Mouse (Mus musculus): ENCODE measurements around the gene Pax9. TPM values are rescaled to one million over a fixed set of nuclear protein-coding genes. Genes with fewer than 3 reads are reported as not detected.
A peak's percentile ranks its signal among the peaks of the same experiment; 100 is the strongest.

Pax9 gene
- polyA plus RNA-seq, 1 experiment from 2014 or later: 0.24 TPM

- Histone ChIP-seq H3K27me3 (ENCODE audit: control insufficient read depth, insufficient read depth, low read depth, low read length) (peaks cover 83% of the 10 kb centered on the region), H3K9ac (ENCODE audit: low read depth, low read length) (no peak overlapping the region), H3K36me3 (ENCODE audit: control insufficient read depth, insufficient read depth) (no peaks in the 10 kb centered on the region), H3K27ac (ENCODE audit: low read length) (no peak overlapping the region), H3K4me3 (ENCODE audit: low read depth, low read length) (no peak overlapping the region), H3K4me2 (ENCODE audit: low read depth, low read length) (no peak overlapping the region), H3K4me1 (ENCODE audit: control insufficient read depth, low read depth, low read length) (no peaks in the 10 kb centered on the region), H3K9me3 (replicated peaks; ENCODE audit: control insufficient read depth, low read length) (no peaks in the 10 kb centered on the region)
- 5% methylated on average over 8 of the region's 8 CpGs for WGBS (ENCODE audit: insufficient replicate concordance)
- no peak for ATAC-seq (ENCODE audit: low read depth)
Measured at GRCm38 (mm10) chr12:56688920-56689319, 2.6 kb upstream of the Pax9 start.

DNA sequence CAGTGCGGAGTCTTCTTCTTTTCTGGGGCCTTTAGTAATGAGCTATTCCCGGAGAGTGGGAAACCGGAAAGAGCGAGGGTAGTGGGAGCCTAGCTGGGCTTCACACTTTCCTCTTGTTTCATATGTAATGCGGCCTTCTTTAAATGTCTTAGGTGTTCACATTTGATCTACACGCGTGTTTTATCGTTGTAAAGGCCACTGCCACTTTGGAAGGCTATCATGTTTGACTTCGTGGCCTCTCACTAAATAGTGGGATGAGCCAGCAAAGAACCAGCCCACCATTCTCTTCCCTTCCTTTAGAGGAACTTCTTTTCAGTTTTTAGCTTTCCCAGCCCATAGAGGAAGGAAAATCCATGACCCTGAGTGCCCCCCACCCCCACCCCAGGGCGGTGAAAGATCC is 2.2 kb upstream of the Pax9 start:
- no peak overlapping the region for H3K9ac ChIP-seq (ENCODE audit: low read depth, low read length)
- no peak overlapping the region for H3K27ac ChIP-seq (ENCODE audit: low read length)
- no peaks in the 10 kb centered on the region for H3K9me3 ChIP-seq (replicated peaks; ENCODE audit: control insufficient read depth, low read length)
- no peak for ATAC-seq (ENCODE audit: low read depth)
- no peak overlapping the region for H3K4me3 ChIP-seq (ENCODE audit: low read depth, low read length)
- no peaks in the 10 kb centered on the region for H3K36me3 ChIP-seq (ENCODE audit: control insufficient read depth, insufficient read depth)
- no peak overlapping the region for H3K4me2 ChIP-seq (ENCODE audit: low read depth, low read length)
- H3K4me1 ChIP-seq (ENCODE audit: control insufficient read depth, low read depth, low read length): no peaks in the 10 kb centered on the region
- 3% methylated on average over 10 of the region's 10 CpGs for WGBS (ENCODE audit: insufficient replicate concordance)
- peaks cover 85% of the 10 kb centered on the region for H3K27me3 ChIP-seq (ENCODE audit: control insufficient read depth, insufficient read depth, low read depth, low read length)

GRCm38 (mm10) chr12:56689736-56690135 is 1.8 kb upstream of the Pax9 start:
- Histone ChIP-seq H3K4me2 (ENCODE audit: low read depth, low read length) (no peak overlapping the region), H3K27me3 (ENCODE audit: control insufficient read depth, insufficient read depth, low read depth, low read length) (peaks cover 86% of the 10 kb centered on the region), H3K9ac (ENCODE audit: low read depth, low read length) (no peak overlapping the region), H3K9me3 (replicated peaks; ENCODE audit: control insufficient read depth, low read length) (no peaks in the 10 kb centered on the region), H3K36me3 (ENCODE audit: control insufficient read depth, insufficient read depth) (no peaks in the 10 kb centered on the region), H3K4me3 (ENCODE audit: low read depth, low read length) (no peak overlapping the region), H3K4me1 (ENCODE audit: control insufficient read depth, low read depth, low read length) (no peaks in the 10 kb centered on the region), H3K27ac (ENCODE audit: low read length) (no peak overlapping the region)
- ATAC-seq (ENCODE audit: low read depth): no peak
- 1% methylated on average over 25 of the region's 25 CpGs for WGBS (ENCODE audit: insufficient replicate concordance)

DNA sequence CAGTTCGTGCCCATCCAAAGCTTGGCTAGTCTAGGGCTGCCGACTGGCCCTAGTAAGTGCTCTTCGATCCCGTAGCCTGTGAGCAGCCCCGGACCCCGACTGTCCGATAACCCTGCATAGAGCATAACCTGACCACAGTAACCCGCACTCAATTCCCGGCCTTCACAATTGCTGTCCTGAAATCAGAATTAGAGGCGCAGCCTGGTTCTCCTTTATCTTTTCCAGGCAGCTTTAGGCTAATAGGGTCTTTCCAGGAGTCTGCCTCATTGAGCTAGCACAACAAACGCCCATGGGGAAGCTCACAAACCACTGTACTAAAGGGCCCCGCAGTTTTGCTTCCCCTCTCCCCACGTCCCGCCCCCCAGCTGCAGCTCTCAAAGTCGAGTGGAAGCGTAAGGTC is 1.2 kb upstream of the Pax9 start:
- no peaks in the 10 kb centered on the region for H3K4me1 ChIP-seq (ENCODE audit: control insufficient read depth, low read depth, low read length)
- no peak overlapping the region for H3K9ac ChIP-seq (ENCODE audit: low read depth, low read length)
- no peak overlapping the region for H3K4me3 ChIP-seq (ENCODE audit: low read depth, low read length)
- no peak overlapping the region for H3K4me2 ChIP-seq (ENCODE audit: low read depth, low read length)
- H3K27ac ChIP-seq (ENCODE audit: low read length): no peak overlapping the region
- no peaks in the 10 kb centered on the region for H3K36me3 ChIP-seq (ENCODE audit: control insufficient read depth, insufficient read depth)
- no peaks in the 10 kb centered on the region for H3K9me3 ChIP-seq (replicated peaks; ENCODE audit: control insufficient read depth, low read length)
- WGBS (ENCODE audit: insufficient replicate concordance): 2% methylated on average over 16 of the region's 16 CpGs
- peaks cover 93% of the 10 kb centered on the region for H3K27me3 ChIP-seq (ENCODE audit: control insufficient read depth, insufficient read depth, low read depth, low read length)
- no peak for ATAC-seq (ENCODE audit: low read depth)

- Histone ChIP-seq H3K36me3 (ENCODE audit: control insufficient read depth, insufficient read depth) (no peaks in the 10 kb centered on the region), H3K27ac (ENCODE audit: low read length) (no peak overlapping the region), H3K4me3 (ENCODE audit: low read depth, low read length) (no peak overlapping the region), H3K4me2 (ENCODE audit: low read depth, low read length) (no peak overlapping the region), H3K9me3 (replicated peaks; ENCODE audit: control insufficient read depth, low read length) (no peaks in the 10 kb centered on the region), H3K9ac (ENCODE audit: low read depth, low read length) (no peak overlapping the region), H3K27me3 (ENCODE audit: control insufficient read depth, insufficient read depth, low read depth, low read length) (peaks cover 97% of the 10 kb centered on the region), H3K4me1 (ENCODE audit: control insufficient read depth, low read depth, low read length) (no peaks in the 10 kb centered on the region; the same call in 1 of the 2 replicates)
- no peak for ATAC-seq (ENCODE audit: low read depth)
- WGBS (ENCODE audit: insufficient replicate concordance): 1% methylated on average over 12 of the region's 12 CpGs
Measured at GRCm38 (mm10) chr12:56691001-56691400, 566 bp upstream of the Pax9 start.

GRCm38 (mm10) chr12:56692536-56692935 is 969 bp downstream of the Pax9 start:
- Histone ChIP-seq H3K4me3 (ENCODE audit: low read depth, low read length) (no peak overlapping the region), H3K27me3 (ENCODE audit: control insufficient read depth, insufficient read depth, low read depth, low read length) (peaks cover 100% of the 10 kb centered on the region), H3K27ac (ENCODE audit: low read length) (no peak overlapping the region), H3K4me2 (ENCODE audit: low read depth, low read length) (no peak overlapping the region), H3K4me1 (ENCODE audit: control insufficient read depth, low read depth, low read length) (no peaks in the 10 kb centered on the region; the same call in 1 of the 2 replicates), H3K9ac (ENCODE audit: low read depth, low read length) (no peak overlapping the region), H3K36me3 (ENCODE audit: control insufficient read depth, insufficient read depth) (no peaks in the 10 kb centered on the region), H3K9me3 (replicated peaks; ENCODE audit: control insufficient read depth, low read length) (no peaks in the 10 kb centered on the region)
- no peak for ATAC-seq (ENCODE audit: low read depth)
- 3% methylated on average over 19 of the region's 19 CpGs for WGBS (ENCODE audit: insufficient replicate concordance)

- 4% methylated on average over 14 of the region's 14 CpGs for WGBS (ENCODE audit: insufficient replicate concordance)
- Histone ChIP-seq H3K4me1 (ENCODE audit: control insufficient read depth, low read depth, low read length) (no peaks in the 10 kb centered on the region; the same call in 1 of the 2 replicates), H3K27ac (ENCODE audit: low read length) (no peak overlapping the region), H3K9ac (ENCODE audit: low read depth, low read length) (no peak overlapping the region), H3K4me3 (ENCODE audit: low read depth, low read length) (no peak overlapping the region), H3K27me3 (ENCODE audit: control insufficient read depth, insufficient read depth, low read depth, low read length) (peaks cover 100% of the 10 kb centered on the region), H3K36me3 (ENCODE audit: control insufficient read depth, insufficient read depth) (no peaks in the 10 kb centered on the region), H3K4me2 (ENCODE audit: low read depth, low read length) (no peak overlapping the region), H3K9me3 (replicated peaks; ENCODE audit: control insufficient read depth, low read length) (no peaks in the 10 kb centered on the region)
- no peak for ATAC-seq (ENCODE audit: low read depth)
Measured at GRCm38 (mm10) chr12:56693411-56694098, 2.0 kb downstream of the Pax9 start.

- WGBS (ENCODE audit: insufficient replicate concordance): 3% methylated on average over 14 of the region's 14 CpGs
- no peaks in the 10 kb centered on the region; the same call in 1 of the 2 replicates for H3K4me1 ChIP-seq (ENCODE audit: control insufficient read depth, low read depth, low read length)
- H3K9ac ChIP-seq (ENCODE audit: low read depth, low read length): no peak overlapping the region
- H3K36me3 ChIP-seq (ENCODE audit: control insufficient read depth, insufficient read depth): no peaks in the 10 kb centered on the region
- no peak overlapping the region for H3K4me3 ChIP-seq (ENCODE audit: low read depth, low read length)
- H3K9me3 ChIP-seq (replicated peaks; ENCODE audit: control insufficient read depth, low read length): no peaks in the 10 kb centered on the region
- H3K27ac ChIP-seq (ENCODE audit: low read length): no peak overlapping the region
- no peak overlapping the region for H3K4me2 ChIP-seq (ENCODE audit: low read depth, low read length)
- ATAC-seq (ENCODE audit: low read depth): no peak
- peaks cover 98% of the 10 kb centered on the region for H3K27me3 ChIP-seq (ENCODE audit: control insufficient read depth, insufficient read depth, low read depth, low read length)
Measured at GRCm38 (mm10) chr12:56694361-56694760, 2.8 kb downstream of the Pax9 start.

- no peak overlapping the region for H3K9ac ChIP-seq (ENCODE audit: low read depth, low read length)
- H3K4me2 ChIP-seq (ENCODE audit: low read depth, low read length): no peak overlapping the region; the same call in 1 of the 2 replicates
- no peaks in the 10 kb centered on the region for H3K9me3 ChIP-seq (replicated peaks; ENCODE audit: control insufficient read depth, low read length)
- H3K27me3 ChIP-seq (ENCODE audit: control insufficient read depth, insufficient read depth, low read depth, low read length): peaks cover 98% of the 10 kb centered on the region
- no peaks in the 10 kb centered on the region; the same call in 1 of the 2 replicates for H3K4me1 ChIP-seq (ENCODE audit: control insufficient read depth, low read depth, low read length)
- 3% methylated on average over 11 of the region's 11 CpGs for WGBS (ENCODE audit: insufficient replicate concordance)
- no peak overlapping the region for H3K27ac ChIP-seq (ENCODE audit: low read length)
- H3K4me3 ChIP-seq (ENCODE audit: low read depth, low read length): peak overlapping the region; percentile 43; the same call in 1 of the 2 replicates
- no peaks in the 10 kb centered on the region for H3K36me3 ChIP-seq (ENCODE audit: control insufficient read depth, insufficient read depth)
- ATAC-seq (ENCODE audit: low read depth): no peak
Measured at GRCm38 (mm10) chr12:56694936-56695335, 3.4 kb downstream of the Pax9 start.

Measured in liver, embryonic 16.5 days (tissue).